Comparison of ENCODE assay signal across 17 mouse cellular contexts in genomic region chr10:7264721-7265120, GRCm38 (mm10).
"Had no signal": no experiment of that assay in that cellular context is flagged by ENCODE, and none has a peak within 500 bp of the region (broad histone marks: within the 10 kb centered on the region; RNA-seq: fewer than 3 reads in every experiment).

No protein-coding gene starts in this region.

- DNase-seq: kidney, adult 11 months; kidney, adult 8-10 months; layer of hippocampus, postnatal 36 days; lung, adult 18-20 months; lung, postnatal 10 days; lung, postnatal 36 days; retina, postnatal 1 day; thymus, adult 18-20 months; thymus, postnatal 36 days had no signal

- H3K27me3 ChIP-seq: kidney, embryonic 15.5 days; liver, embryonic 15.5 days; lung, embryonic 15.5 days; neural tube, embryonic 13.5 days had no signal

- H3K27ac ChIP-seq: kidney, embryonic 15.5 days; left cerebral cortex, adult 2 months; liver, embryonic 15.5 days; lung, embryonic 15.5 days; neural tube, embryonic 13.5 days had no signal

- H3K36me3 ChIP-seq: kidney, embryonic 15.5 days; liver, embryonic 15.5 days; lung, embryonic 15.5 days; neural tube, embryonic 13.5 days had no signal

- H3K4me3 ChIP-seq: kidney, embryonic 15.5 days; left cerebral cortex, adult 2 months; liver, embryonic 15.5 days; lung, embryonic 15.5 days; megakaryocyte, embryonic 14.5 days; myocyte; neural tube, embryonic 13.5 days had no signal

- H3K9ac ChIP-seq: kidney, embryonic 15.5 days; liver, embryonic 15.5 days; lung, embryonic 15.5 days; neural tube, embryonic 13.5 days had no signal

- H3K9me3 ChIP-seq: kidney, embryonic 15.5 days; liver, embryonic 15.5 days; lung, embryonic 15.5 days; neural tube, embryonic 13.5 days had no signal

- H3K4me2 ChIP-seq: kidney, embryonic 15.5 days; liver, embryonic 11.5 days; liver, embryonic 15.5 days; lung, embryonic 15.5 days; neural tube, embryonic 13.5 days had no signal

- H3K4me1 ChIP-seq: megakaryocyte, embryonic 14.5 days had no signal
